Mouse (Mus musculus) adrenal gland, postnatal 14 days (tissue): ENCODE results near the gene Mmd2. TPM values are rescaled to one million over a fixed set of nuclear protein-coding genes. Genes with fewer than 3 reads are reported as not detected.

Experiments
- DNase-seq: peaks from one replicate; pipeline ENCODE4 v3.0.0; 2021; ENCODE audit warnings: mixed read lengths
- total RNA-seq: library from RNA; stranded (reverse); gene quantifications from 2 replicates; pipeline ENCODE4 v1.2.3, GENCODE M21; 2021

Gene Mmd2
- total RNA-seq, 1 experiment from 2014 or later: 59.5 TPM

DNA sequence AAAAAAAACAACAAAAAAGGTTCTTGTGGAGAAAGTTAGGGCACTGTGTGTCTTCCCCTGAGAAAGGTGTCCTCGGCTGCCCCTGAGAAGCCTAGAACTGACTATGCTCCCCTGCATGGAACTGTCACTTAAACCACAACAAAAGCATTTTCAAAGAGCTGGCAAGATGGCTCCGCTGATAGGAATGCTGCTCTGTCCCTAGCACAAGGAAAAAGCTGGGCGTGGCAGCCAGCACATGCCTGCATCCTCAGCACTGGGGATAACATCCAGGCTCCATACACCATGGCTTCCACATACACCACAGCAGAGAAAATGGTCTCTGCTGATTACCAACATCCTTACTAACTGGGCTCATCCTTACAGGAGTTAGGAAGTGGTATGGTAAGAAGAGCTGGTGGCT lies 61.5 kb downstream of the Mmd2 start:
- no peak for DNase-seq

DNA sequence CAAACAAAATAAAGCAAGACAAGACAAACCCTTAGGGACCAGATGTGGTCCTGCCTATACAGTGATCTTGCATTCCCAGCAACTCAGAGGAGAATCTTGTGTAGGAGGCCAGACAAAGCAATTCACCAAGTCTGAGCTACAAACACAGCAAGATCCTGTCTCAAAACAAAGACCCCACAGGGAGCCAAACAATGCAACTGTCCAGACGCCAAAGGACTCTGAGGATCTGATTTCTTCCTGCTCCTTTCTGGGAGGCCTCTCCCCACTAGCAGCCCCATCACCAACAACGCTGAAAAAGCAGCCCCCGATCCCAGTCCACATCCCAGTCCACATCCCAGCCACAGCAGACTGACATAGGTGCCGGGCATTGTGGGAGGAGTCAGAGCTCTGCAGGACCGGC lies 62.3 kb downstream of the Mmd2 start:
- no peak for DNase-seq

- no peak for DNase-seq
Observed at GRCm38 (mm10) chr5:142545014-142545795, 63.4 kb downstream of the Mmd2 start.

DNA sequence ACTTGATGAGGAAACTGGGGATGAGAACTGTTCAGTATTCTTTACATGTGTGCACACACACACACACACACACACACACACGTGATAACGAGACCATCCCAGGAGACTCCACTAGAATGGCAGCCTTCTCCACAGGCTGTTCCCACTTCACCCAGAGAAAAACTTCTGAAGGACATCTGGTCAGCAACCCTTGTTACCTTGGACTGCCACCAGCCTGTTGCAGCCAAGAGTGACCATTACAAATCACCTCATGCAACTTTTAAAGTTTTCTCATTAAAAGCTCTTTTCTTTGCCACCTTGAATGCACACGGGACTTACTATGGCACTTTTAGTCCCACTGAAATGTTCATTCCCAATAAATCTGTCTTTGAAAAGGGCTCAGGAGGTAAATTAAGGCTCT lies 71.3 kb downstream of the Mmd2 start:
- peak; percentile 76 for DNase-seq

GRCm38 (mm10) chr5:142535388-142535787 lies 73.2 kb downstream of the Mmd2 start:
- DNase-seq: no peak

DNA sequence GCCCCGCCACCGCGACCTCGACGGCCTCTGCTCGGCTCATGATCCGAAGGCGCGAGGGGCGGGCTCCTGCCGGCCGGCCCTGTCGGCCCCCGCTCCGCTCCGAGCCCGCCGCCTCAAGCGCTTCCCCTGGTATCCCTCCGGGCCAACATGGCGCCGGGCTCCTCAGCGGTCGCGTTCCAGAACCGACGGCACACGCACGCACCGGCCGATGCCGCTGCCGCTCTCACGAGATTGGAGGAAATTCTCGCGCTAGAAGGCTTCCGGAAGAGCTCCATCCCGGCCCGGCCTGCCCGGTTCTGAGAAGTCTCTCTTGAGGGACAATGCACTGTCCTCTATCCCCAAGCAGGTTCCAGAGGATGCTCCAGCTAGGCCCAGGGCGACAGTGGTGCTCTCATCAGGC lies 78.7 kb downstream of the Mmd2 start, which contains the start of gene Papolb:
Gene Papolb (minus strand): TSS at position 162 of the 400 bp plus-strand sequence.
- DNase-seq: no peak

DNA sequence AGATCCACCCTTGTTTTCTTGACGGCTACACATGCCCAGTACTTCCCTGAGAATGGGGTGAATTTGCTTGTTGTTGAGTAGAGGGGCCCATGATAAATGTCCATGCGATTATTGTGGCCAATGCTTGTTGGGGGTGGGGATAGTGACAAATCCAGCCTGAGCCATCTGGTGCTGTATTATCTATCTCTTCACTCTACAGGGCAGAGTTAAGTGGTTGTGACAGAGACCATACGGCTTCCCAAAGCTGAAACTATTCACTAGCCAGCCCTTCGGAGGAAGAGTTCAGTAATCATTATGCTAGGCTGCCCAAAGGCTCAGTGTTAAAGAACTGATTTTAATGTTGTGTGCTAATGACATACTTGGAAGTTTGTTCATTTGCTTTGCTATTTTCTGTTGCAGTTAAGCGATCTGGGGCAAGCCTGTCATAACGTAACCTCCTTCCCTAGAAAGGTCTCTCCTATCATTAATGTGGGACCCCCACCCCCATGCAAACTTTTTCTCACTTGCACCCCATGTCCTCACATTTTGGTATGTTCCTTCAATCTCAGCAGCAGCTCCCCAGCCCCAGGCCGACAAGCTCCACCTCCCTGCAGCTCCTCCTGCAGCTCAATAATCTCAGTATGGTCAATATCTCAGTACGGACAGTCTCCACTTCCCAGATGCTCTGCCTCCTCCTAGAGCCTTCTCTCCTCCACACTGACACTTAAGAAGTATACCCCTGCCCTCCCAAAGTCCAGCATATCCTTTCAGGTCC lies 83.7 kb downstream of the Mmd2 start:
- DNase-seq: no peak

GRCm38 (mm10) chr5:142521195-142521866 lies 87.3 kb downstream of the Mmd2 start:
- DNase-seq: no peak

DNA sequence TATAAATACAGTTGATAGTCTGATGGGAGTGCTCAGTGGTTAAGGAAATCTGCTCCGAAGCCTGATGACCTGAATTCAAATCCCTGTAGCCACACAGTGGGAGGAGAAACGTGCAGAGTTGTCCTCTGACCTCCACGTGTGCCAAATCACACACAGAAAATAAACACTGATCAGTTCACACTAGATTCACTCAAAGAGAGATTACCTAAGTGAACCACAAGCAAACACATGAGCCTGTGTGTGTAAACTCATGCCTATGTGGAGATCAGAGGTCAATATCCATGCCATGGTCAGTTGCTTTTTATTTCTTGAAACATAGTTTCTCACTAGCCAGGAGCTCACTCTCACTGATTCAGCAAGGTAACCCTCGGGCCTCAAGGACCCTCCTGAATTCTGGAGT lies 88.2 kb downstream of the Mmd2 start:
- DNase-seq: no peak

- DNase-seq: no peak
Observed at GRCm38 (mm10) chr5:142518973-142519372, 89.6 kb downstream of the Mmd2 start.

Other genes with a start within 250 kb of the Mmd2 start
- 20.2 and 26.4 TPM in 2 replicates for gene Foxk1, start 207.3 kb downstream of the Mmd2 start, total RNA-seq
- gene Ap5z1, start 144.9 kb downstream of the Mmd2 start, total RNA-seq: 12.5 and 15.7 TPM in 2 replicates
- gene Papolb, start 78.7 kb downstream of the Mmd2 start, total RNA-seq: 0.19 and 0.33 TPM in 2 replicates
- 8.1 and 8.7 TPM in 2 replicates for gene Radil, start 57.7 kb downstream of the Mmd2 start, total RNA-seq
- gene Wipi2, start 18.9 kb upstream of the Mmd2 start, total RNA-seq: 98.5 and 109 TPM in 2 replicates
- 19.5 and 22.6 TPM in 2 replicates for gene Slc29a4, start 83.7 kb upstream of the Mmd2 start, total RNA-seq
- 86.0 and 91.0 TPM in 2 replicates for gene Tnrc18, start 208.9 kb upstream of the Mmd2 start, total RNA-seq